Mouse (Mus musculus) layer of hippocampus, adult 18-20 months (tissue): ENCODE data around the gene Olfr1510. TPM values are rescaled to one million over a fixed set of nuclear protein-coding genes. Genes with fewer than 3 reads are reported as not detected.
A peak's percentile ranks its signal among the peaks of the same experiment; 100 is the strongest.
"Not testable (repeated sequence)": the region's sequence is repeated elsewhere in the genome, so short reads cannot be mapped to it uniquely, and the experiment has no call there.

ENCODE experiments used
- DNase-seq, 2 experiments: peaks; one replicate each; pipeline ENCODE4 v3.0.0; 2022; ENCODE audit warnings: low spot score in 2 of 2
- long read RNA-seq: library from polyadenylated mRNA; stranded (forward); transcript quantifications from one replicate; pipeline ENCODE4 v2.0.0, GENCODE M21; 2021
- total RNA-seq, 2 experiments: library from RNA; stranded (reverse); gene quantifications; 2 replicates each; pipeline ENCODE4 v1.2.3; 2021

The Olfr1510 gene
- total RNA-seq, result not detected
- long read RNA-seq, result 0 reads

DNA sequence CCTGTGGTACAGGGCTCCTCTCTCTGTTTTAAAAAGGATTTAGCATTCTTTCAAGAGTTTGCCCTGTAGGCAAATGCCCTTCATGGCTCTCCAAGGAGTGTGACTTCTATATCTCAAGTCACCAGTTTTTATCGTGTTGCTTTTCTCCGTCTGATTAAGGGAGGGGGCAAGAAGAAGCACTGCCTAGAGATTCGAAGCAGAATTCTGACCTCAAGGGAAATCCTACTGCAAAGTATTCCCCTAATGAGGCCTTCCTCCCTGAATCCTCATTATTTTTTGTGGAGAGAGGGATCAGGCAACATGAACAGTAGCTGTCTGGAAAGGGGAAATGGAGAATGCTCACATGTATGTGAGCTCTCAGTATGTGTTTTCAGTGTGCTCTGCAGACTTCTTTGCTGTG lies at the start of gene Olfr1510:
Gene Olfr1510 (minus strand): TSS at position 101 of the 400 bp plus-strand sequence.
- DNase-seq, result no peak

- no peak for DNase-seq
Measured at GRCm38 (mm10) chr14:52461928-52462327, 47.8 kb upstream of the Olfr1510 start.

DNA sequence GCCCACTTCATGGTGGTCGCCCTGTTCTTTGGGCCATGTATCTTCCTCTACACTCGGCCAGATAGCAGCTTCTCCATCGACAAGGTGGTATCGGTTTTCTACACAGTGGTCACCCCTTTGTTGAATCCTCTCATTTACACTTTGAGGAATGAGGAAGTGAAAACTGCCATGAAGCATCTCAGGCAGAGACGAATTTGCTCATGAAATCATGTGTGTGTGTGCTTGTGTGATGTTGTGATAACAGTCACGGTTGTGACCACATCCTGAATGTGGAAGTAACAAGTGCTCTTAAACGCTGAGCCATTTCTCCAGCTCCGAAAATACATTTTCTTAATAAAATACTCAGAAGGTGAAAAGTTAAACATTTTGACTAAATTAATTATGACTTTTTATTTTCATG lies 37.0 kb upstream of the Olfr1510 start:
- DNase-seq, result no peak

- no peak for DNase-seq
Measured at GRCm38 (mm10) chr14:52442690-52443089, 28.5 kb upstream of the Olfr1510 start, which contains the start of gene Olfr1509. Gene Olfr1509, plus strand, starts transcription at chr14:52442990.

- no peak for DNase-seq
Measured at GRCm38 (mm10) chr14:52427686-52428085, 13.5 kb upstream of the Olfr1510 start.

GRCm38 (mm10) chr14:52410142-52410919 lies 3.8 kb downstream of the Olfr1510 start:
- not testable (repeated sequence) for DNase-seq

GRCm38 (mm10) chr14:52397279-52397678 lies 16.9 kb downstream of the Olfr1510 start, which contains the start of gene Olfr1511:
Gene Olfr1511, minus strand, starts transcription at chr14:52397379.
- DNase-seq, result no peak

DNA sequence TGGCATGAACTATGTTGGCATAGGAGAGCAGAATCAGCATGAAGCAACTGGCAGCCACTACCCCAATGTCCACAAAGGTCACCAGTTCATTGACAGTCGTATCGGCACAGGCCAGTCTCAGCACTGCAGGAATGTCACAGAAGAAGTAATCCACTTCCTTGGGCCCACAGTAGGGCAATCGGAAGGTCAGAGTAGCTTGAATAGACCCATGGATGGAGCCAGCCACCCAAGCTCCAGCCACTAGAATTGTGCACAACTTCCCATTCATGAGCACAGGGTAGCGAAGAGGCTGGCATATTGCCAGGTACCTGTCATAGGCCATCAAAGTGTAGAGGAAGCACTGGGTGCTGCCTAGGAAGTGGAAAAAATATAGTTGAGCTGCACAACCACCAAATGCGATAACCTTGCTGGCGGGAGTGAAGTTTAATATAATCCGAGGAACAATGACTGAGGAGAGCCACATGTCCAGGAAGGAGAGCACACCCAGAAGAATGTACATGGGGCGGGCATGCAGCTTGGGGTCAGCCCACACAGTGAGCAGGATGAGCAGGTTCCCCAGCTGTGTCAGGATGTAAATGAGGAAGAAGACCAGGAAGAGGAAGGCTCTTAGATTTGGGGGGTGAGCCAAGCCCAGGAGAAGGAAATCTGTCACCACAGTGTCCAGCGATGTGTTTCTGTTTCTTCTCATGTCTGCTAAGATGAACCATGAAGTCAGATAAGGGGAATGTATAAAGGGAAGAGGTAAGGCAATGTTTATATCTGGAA lies 23.9 kb downstream of the Olfr1510 start:
- DNase-seq, result not testable (repeated sequence)

GRCm38 (mm10) chr14:52379068-52379467 lies 35.1 kb downstream of the Olfr1510 start, which contains the start of gene Olfr1512:
Gene Olfr1512, minus strand, starts transcription at chr14:52379168.
- no peak for DNase-seq

GRCm38 (mm10) chr14:52368741-52369140 lies 45.4 kb downstream of the Olfr1510 start:
- peak in 1 of 2 experiments; percentile 21 for DNase-seq

Other genes starting within 250 kb of the Olfr1510 start
- gene Supt16, start 217.0 kb downstream of the Olfr1510 start, total RNA-seq, result 10 to 100 TPM; 50.6 to 54.8 TPM
- 100 to 1,000 TPM; 109 to 117 TPM for gene Chd8, start 156.6 kb downstream of the Olfr1510 start, total RNA-seq
- gene Tox4, start 135.2 kb downstream of the Olfr1510 start, total RNA-seq, result 10 to 100 TPM; 58.4 to 67.1 TPM
- 10 to 100 TPM; 35.0 to 37.3 TPM for gene Rab2b, start 134.8 kb downstream of the Olfr1510 start, total RNA-seq
- 10 to 100 TPM; 39.2 to 43.1 TPM for gene Mettl3, start 109.2 kb downstream of the Olfr1510 start, total RNA-seq
- gene Sall2, start 85.6 kb downstream of the Olfr1510 start, total RNA-seq, result 10 to 100 TPM; 45.0 to 48.4 TPM
- not detected for gene Olfr1513, start 58.0 kb downstream of the Olfr1510 start, total RNA-seq
- gene Olfr1512, start 35.2 kb downstream of the Olfr1510 start, total RNA-seq, result not detected
- not detected for gene Olfr1511, start 17.0 kb downstream of the Olfr1510 start, total RNA-seq
- not detected for gene Olfr1509, start 28.6 kb upstream of the Olfr1510 start, total RNA-seq
- not detected for gene Olfr1508, start 53.1 kb upstream of the Olfr1510 start, total RNA-seq
- gene Olfr1507, start 81.4 kb upstream of the Olfr1510 start, total RNA-seq, result under 1 TPM in 1 of 2 experiments, not detected in 1; 0.45 TPM